Mouse (Mus musculus) regulatory T cell (primary cell): ENCODE data around the gene Spocd1.

Experiments used
- in situ Hi-C: fragments of 300-600 bp; cut with MboI, MseI; formaldehyde crosslinking; loops from one replicate; pipeline ENCODE4 v1.15.1; 2025; ENCODE audit warnings: high pct_unique_total_duplicates

The Spocd1 gene

DNA sequence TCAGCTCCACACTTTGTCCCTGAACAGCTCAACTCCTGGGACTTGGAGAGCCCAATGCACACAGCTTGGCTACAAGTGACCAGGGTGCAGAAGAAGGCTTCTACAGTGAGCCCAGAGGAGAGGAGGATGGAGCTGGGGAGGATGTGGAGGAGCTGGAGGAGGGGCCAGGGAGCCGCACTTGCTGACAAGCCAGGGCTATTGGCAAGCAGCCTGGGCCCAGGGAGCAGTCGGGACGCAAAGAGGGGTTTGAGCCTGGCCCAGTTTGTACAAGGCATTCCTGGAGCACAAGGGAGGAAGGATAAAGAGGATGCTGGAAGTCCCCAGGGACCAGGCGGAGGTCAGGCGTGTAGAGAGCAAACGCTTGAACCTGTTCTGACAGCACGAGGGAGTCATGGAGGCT is 42.9 kb downstream of the Spocd1 start:
- in situ Hi-C loops, result no loop called here

GRCm38 (mm10) chr4:129974285-129974684 is 45.2 kb downstream of the Spocd1 start:
- in situ Hi-C loops, result no loop called here

DNA sequence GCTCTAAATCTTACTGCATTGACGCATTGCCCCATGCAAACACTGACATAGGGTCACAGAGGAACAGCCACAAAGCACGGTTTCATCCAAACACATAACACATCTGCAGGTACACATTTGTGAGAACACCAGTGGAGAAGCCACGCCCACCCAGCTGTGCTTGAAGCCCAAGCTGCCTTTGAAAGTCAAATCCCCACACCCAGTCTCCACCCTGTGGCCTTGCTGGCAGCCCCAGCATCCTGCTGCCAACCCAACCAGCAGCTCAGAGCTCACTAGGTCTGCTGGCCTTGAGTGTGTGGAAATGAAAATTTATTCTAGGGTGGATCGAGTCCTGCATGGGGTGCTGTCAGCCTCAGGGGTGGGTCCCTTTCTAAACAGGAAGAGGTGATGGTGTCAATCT is 48.2 kb downstream of the Spocd1 start:
- in situ Hi-C loops, result loop anchor here (5.0 kb wide), 1 partner anchor 105 kb away; no protein-coding TSS in a partner anchor

DNA sequence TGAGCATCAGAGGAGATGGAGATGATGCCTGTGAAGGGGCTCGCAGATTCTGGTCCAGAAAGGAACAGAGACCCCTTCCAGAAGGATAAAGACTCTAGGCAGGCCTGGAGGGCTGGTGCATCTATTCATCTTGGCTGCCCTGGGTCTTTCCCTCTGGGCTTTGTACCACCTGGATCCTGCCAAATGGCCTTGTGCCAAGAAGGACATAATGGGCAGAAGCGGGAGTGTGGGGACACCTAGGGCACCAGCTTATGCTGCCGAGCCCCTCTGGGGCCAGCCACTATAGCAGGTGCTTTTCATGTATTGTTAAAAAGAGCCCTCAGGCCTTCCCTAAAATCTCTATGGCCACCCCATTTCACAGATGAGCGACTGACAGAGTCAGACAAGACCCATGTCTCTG is 49.2 kb downstream of the Spocd1 start:
- in situ Hi-C loops, result loop anchor here (5.0 kb wide), 1 partner anchor 104 kb away; no protein-coding TSS in a partner anchor

DNA sequence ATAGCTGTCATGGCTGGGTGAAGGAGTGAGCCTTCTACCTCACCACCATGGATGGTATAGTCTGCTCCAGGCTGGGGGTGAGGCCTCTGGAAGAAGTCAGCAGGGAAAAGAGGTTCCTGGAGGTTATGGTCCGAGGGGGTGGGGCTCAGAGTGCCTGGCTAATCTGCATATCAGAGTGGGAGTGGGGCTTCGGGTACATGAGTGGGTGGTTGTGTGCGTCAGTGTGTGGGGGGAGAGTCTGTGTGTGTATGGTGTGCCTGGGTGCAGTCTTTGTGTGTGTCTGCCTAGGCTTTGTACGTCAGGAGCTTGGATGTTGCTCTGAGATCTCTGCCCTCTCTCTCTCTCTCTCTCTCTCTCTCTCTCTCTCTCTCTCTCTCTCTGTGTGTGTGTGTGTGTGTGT is 49.9 kb downstream of the Spocd1 start:
- in situ Hi-C loops, result loop anchor here (5.0 kb wide), 1 partner anchor 103 kb away; no protein-coding TSS in a partner anchor

- in situ Hi-C loops, result no loop called here
These were observed 52.6 kb downstream of the Spocd1 start for GRCm38 (mm10) chr4:129981657-129982056.

- in situ Hi-C loops, result no loop called here
These were observed 54.0 kb downstream of the Spocd1 start for GRCm38 (mm10) chr4:129983046-129983445.

DNA sequence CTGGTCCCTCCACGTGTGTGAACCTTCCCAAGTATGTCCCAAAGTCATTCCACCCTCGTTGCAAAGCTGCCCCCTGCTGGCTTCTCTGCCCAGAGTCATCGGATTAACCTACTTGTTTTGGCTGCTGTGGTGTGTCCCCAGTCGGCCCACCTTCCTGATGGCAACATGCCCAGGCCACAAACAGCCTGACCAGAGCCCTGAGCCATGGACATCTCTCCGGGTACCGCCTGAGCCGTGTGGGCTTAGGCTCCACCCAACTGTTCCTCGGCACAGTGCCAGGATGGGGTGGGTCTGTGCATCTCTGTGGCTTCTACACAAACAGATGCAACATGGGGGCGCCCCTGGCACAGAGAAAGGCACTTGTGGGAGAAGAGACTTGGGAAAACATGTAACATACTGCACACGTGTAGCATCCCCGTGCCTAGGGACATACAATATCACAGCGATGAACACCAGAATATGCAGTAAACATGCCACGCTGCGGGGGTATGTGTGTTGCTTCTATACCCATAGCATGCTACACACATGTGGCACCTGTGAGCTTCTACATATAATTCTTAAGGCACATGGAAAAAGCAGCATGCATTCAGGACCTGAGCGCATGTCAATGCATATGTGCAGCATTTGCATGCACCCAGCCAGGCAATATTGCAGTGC is 54.8 kb downstream of the Spocd1 start:
- in situ Hi-C loops, result no loop called here

DNA sequence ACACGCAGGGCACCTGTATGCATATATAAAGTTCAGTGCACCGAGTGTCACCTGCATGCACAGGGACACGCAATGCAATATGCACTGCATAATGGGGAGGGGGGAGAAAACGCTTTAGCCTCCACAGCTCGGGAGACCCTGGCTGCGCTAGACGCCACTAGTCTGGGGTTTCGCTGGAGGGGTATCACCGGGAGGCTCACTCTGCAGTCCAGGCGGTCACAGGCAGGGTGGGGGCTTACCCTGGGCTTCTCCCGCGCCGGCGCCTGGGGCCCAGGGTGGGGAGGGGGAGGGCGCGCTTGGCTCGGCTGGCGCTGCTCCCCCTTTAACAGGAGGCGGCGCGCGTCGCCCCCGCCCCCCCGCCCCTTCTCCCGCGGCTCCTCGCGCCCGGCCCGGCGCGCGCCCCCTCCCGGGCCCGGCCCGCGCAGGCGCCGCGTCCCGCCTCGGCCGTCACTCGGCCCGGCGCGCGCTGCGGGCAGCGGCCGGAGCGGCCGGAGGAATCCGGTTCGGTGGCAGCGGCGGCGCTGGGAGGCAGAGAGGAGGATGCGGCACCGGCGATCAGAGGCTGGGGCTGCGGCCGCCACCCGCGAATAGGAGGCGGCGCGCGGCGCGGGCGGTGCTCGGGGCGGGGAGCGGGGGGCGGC is 55.5 kb downstream of the Spocd1 start, which contains the start of gene Adgrb2:
Adgrb2 (plus strand) TSS at position 450 of the 641 bp plus-strand sequence.
- in situ Hi-C loops, result no loop called here

- in situ Hi-C loops, result no loop called here
These were observed 56.2 kb downstream of the Spocd1 start for GRCm38 (mm10) chr4:129985161-129985670.

- in situ Hi-C loops, result no loop called here
These were observed 56.8 kb downstream of the Spocd1 start for GRCm38 (mm10) chr4:129985671-129986441.

- in situ Hi-C loops, result no loop called here
These were observed 58.9 kb downstream of the Spocd1 start for GRCm38 (mm10) chr4:129987825-129988504.

- in situ Hi-C loops, result no loop called here
These were observed 60.9 kb downstream of the Spocd1 start for GRCm38 (mm10) chr4:129989925-129990324.

GRCm38 (mm10) chr4:129992720-129993119 is 63.7 kb downstream of the Spocd1 start:
- in situ Hi-C loops, result no loop called here

GRCm38 (mm10) chr4:129993213-129993612 is 64.2 kb downstream of the Spocd1 start:
- in situ Hi-C loops, result no loop called here

GRCm38 (mm10) chr4:129993944-129994695 is 65.1 kb downstream of the Spocd1 start:
- in situ Hi-C loops, result no loop called here

DNA sequence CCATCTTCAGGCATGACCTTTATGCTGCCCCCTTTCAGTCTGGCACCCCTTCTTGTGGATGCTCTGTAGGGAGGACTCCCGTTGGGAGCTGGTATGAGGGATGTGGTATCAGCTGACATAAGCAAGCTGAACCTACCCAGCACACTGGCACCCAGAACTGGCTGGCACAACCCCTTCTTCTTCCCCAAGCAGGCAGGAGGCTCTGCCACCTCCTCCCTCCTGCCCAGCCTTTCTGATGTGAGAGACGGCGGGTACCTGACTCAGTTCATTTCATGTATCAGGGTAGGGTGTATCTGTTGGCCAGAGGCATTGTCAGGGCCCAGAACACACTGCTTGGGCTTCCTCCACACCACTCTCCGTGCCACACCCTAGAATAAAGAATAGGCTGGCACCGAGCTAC is 65.7 kb downstream of the Spocd1 start:
- in situ Hi-C loops, result no loop called here

- in situ Hi-C loops, result no loop called here
These were observed 66.2 kb downstream of the Spocd1 start for GRCm38 (mm10) chr4:129995255-129995654.

- in situ Hi-C loops, result no loop called here
These were observed 67.0 kb downstream of the Spocd1 start for GRCm38 (mm10) chr4:129996015-129996414.

GRCm38 (mm10) chr4:129998124-129998523 is 69.1 kb downstream of the Spocd1 start:
- in situ Hi-C loops, result no loop called here

GRCm38 (mm10) chr4:130001710-130002109 is 72.7 kb downstream of the Spocd1 start:
- in situ Hi-C loops, result no loop called here
